Mouse (Mus musculus) thymus, adult 2 months (tissue): ENCODE data around the gene Pcare.

Experiments
- CTCF ChIP-seq: fragments of 200-500 bp; IDR thresholded peaks from 2 replicates; pipeline ENCODE4 v1.5.1; 2012; ENCODE audit warnings: mild to moderate bottlenecking, control low read depth, low read length, moderate library complexity, borderline replicate concordance; ENCODE audit not compliant: control insufficient read depth, poor library complexity, insufficient read depth; ENCODE audit errors: extremely low read depth
- POLR2A ChIP-seq: fragments of 200-500 bp; IDR thresholded peaks from 2 replicates; pipeline ENCODE4 v1.6.1; 2012; ENCODE audit warnings: mild to moderate bottlenecking, low read length, control low read depth, moderate library complexity; ENCODE audit not compliant: control insufficient read depth, poor library complexity, insufficient read depth; ENCODE audit errors: extremely low read depth

DNA sequence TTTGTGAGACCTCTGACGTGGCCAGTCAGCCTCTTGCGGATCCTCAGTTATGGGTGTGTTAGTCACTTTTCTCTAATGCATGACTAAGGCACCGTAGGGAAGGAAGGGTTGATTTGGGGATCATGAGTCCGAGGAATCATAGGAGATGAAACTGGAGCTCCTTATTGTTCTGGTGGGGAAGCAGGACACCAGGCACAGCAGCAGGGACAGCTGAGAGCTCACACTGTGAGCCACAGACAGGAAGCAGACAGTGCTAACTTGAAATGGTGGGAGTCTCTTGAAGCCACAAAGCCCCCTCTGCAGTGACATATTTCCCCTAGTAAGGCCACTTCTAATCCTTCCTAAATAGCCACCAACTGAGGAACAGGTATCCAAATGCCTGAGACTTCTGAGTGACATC, 38.4 kb upstream of the Pcare start:
- TF ChIP-seq CTCF (no peak), POLR2A (no peak)
